Mouse (Mus musculus) embryonic facial prominence, embryonic 10.5 days (tissue): ENCODE results near the gene Gm28035. TPM values are rescaled to one million over a fixed set of nuclear protein-coding genes. Genes with fewer than 3 reads are reported as not detected.

Experiments
- DNase-seq: peaks from one replicate; pipeline ENCODE4 v3.0.0-alpha.2; 2017; ENCODE audit warnings: low spot score
- H3K27ac ChIP-seq: fragments of 300-500 bp; sonication (generic); replicated peaks from 2 replicates; pipeline ENCODE4 v1.5.1; 2016; ENCODE audit warnings: mild to moderate bottlenecking
- H3K27me3 ChIP-seq: fragments of 300-500 bp; sonication (generic); replicated peaks from 2 replicates; pipeline ENCODE4 v1.6.1; 2016; ENCODE audit warnings: low read depth, mild to moderate bottlenecking; ENCODE audit not compliant: poor library complexity, severe bottlenecking
- H3K36me3 ChIP-seq: fragments of 300-500 bp; sonication (generic); replicated peaks from 2 replicates; pipeline ENCODE4 v1.6.1; 2016; ENCODE audit warnings: mild to moderate bottlenecking, moderate library complexity
- H3K4me1 ChIP-seq: fragments of 300-500 bp; sonication (generic); 2 replicates; pipeline ENCODE4 v1.6.1; 2016
- H3K4me3 ChIP-seq: fragments of 300-500 bp; sonication (generic); 2 replicates; pipeline ENCODE4 v1.5.1; 2016; ENCODE audit warnings: mild to moderate bottlenecking, moderate library complexity
- H3K9me3 ChIP-seq: fragments of 300-500 bp; sonication (generic); 2 replicates; pipeline ENCODE4 v1.6.1; 2016; ENCODE audit warnings: mild to moderate bottlenecking
- WGBS: fragments of 180-500 bp; shearing (Covaris S2); methylation state at CpG from one replicate; pipeline ENCODE4 v1.1.7; 2016; 5-methylcytosine and 5-hydroxymethylcytosine counted together
- polyA plus RNA-seq: library from polyadenylated mRNA; unstranded; fragments of >200 nt; fragmentation: Nextera tagmentation; extraction: Ambion mirVana; gene quantifications from 2 replicates; pipeline ENCODE4 v1.2.1, GENCODE M21; 2016

Gm28035 gene
- polyA plus RNA-seq: 0.05 and 0.09 TPM in 2 replicates

DNA sequence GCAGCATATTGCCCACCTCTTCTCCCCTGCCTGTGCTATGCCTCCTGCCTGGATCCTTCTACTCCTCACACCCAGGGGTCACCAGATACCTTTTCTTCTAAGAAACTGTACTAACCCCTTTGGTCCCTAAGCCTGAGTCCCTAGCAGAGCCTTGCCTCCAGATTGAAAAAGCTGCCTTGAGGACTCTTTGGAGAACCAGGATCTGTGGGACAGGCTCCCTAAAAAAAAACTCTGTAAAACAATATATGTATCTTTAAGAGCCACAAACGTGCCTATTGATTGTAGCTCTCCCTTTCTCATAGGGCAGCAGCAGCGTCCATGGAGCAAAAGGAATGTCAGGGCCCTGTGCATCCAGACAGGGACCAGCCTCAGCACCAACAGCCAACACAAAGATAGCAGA is at the start of gene Gm28035:
TSS of gene Gm28035 (plus strand) at position 301 of the 400 bp plus-strand sequence.
- 77% methylated on average over 2 of the region's 2 CpGs for WGBS
- H3K4me3 ChIP-seq: peak within 1 kb of the TSS; percentile 95
- no peaks in the 10 kb centered on the region for H3K9me3 ChIP-seq
- H3K27ac ChIP-seq: no peak within 1 kb of the TSS
- no peak for DNase-seq
- H3K27me3 ChIP-seq: no peaks in the 10 kb centered on the region
- H3K4me1 ChIP-seq: peaks cover 40% of the 10 kb centered on the region
- peaks cover 59% of the 10 kb centered on the region for H3K36me3 ChIP-seq

- Histone ChIP-seq H3K27me3 (no peaks in the 10 kb centered on the region), H3K9me3 (no peaks in the 10 kb centered on the region), H3K36me3 (peaks cover 7% of the 10 kb centered on the region; the same call in 1 of the 2 replicates), H3K4me1 (0 out of 2 replicates have a peak, but pooled peaks cover 3% of the 10 kb centered on the region), H3K27ac (no peak overlapping the region), H3K4me3 (no peak overlapping the region)
- DNase-seq: no peak
- WGBS: 88% methylated on average over 12 of the region's 12 CpGs
These were observed 48.4 kb upstream of the Gm28035 start for GRCm38 (mm10) chr2:30191790-30192580.

DNA sequence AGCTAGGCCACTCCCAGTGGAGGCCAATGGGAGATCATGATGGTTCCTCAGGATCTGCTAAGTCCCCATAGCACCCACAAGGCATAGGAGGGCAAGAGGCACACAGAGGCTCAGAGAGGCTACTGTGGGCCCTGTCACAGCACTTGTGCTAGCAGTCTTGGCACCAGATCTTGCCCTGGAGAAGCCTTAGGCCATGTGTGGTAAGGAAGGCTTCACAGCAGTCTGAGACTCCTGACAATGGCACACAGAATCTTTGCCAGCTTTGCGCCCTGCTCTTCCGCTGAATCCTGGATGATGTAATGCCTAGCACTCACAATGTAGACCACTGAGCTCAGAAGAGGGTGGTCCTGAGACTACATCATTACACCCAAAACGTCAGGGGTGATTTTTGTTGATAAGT is 45.7 kb upstream of the Gm28035 start:
- WGBS: 87% methylated on average over 3 of the region's 3 CpGs
- H3K27ac ChIP-seq: no peak overlapping the region

DNA sequence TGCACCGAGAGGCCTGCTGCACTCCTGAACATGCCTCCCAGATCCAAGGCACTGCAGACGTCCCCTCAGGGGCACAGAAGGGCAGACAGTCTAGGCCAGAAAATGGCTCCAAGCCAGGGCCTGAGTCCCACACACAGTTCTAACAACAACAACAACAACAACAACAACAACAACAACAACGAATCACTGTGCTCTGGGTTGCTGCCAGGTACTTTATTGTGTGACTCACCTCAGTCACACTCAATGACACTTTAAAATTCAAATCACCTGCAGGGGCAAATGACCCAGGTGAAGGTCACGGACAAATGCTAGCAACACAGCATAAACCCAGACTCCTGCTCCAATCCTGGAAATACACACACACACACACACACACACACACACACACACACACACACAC is 42.3 kb upstream of the Gm28035 start:
- Histone ChIP-seq H3K4me3 (no peak overlapping the region), H3K9me3 (no peaks in the 10 kb centered on the region), H3K4me1 (0 out of 2 replicates have a peak, but pooled peaks cover 3% of the 10 kb centered on the region), H3K27me3 (no peaks in the 10 kb centered on the region), H3K36me3 (no peaks in the 10 kb centered on the region), H3K27ac (no peak overlapping the region)
- no peak for DNase-seq
- WGBS: 65% methylated on average over 4 of the region's 4 CpGs

More for the DNA sequence above, 45.7 kb upstream of the Gm28035 start:
- H3K9me3 ChIP-seq: no peaks in the 10 kb centered on the region
- H3K4me1 ChIP-seq: 0 out of 2 replicates have a peak, but pooled peaks cover 3% of the 10 kb centered on the region
- no peak overlapping the region for H3K4me3 ChIP-seq
- no peak for DNase-seq
- H3K27me3 ChIP-seq: no peaks in the 10 kb centered on the region
- peaks cover 7% of the 10 kb centered on the region; the same call in 1 of the 2 replicates for H3K36me3 ChIP-seq

DNA sequence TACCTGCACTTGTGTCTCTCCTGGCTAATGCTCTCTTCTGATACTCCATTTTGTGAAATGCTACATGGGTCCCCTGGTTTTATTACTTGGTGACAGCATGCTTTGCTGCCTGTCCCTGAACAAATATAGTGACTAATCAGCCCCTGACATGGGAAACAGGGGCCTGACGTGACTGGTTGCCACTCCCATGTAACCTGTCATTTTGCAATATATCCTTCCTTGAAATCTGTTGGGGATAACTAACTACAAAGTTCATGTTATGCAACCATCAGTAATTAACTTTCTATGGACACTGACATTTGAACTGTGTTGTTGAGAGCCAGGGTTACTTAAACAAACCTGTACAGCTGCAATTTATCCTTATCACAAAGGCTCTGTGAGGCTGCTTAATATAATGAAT is 40.4 kb upstream of the Gm28035 start:
- Histone ChIP-seq H3K36me3 (no peaks in the 10 kb centered on the region), H3K4me3 (no peak overlapping the region), H3K9me3 (no peaks in the 10 kb centered on the region), H3K4me1 (peaks cover 6% of the 10 kb centered on the region), H3K27ac (no peak overlapping the region), H3K27me3 (no peaks in the 10 kb centered on the region)
- WGBS: 74% methylated on average over 1 of the region's 1 CpGs
- DNase-seq: no peak

DNA sequence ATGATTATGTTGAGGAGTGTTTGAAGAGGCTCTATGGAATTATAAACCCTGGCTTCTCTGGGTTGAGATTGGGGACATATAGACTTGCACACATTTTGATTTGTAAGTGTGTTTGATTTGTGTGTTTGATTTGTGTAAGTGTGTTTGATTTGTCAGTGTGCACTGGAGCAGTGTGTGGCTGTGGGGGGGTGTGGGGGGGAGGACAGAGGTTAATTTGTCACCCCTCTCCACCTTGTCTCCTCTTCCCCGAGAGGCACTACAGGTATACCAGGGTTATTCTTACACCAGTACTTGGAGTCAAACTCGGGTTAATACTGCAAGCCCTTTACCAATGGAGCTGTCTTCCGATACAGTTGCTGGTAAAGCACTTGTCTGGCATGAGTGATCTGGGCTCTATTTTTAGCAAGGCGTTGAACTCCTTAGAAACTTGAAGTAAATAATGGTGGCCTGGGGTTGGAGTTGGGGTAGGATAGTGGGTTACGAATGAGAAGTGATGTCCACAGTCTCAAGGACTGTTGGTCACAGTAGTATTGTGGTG is 39.9 kb upstream of the Gm28035 start:
- 86% methylated on average over 5 of the region's 5 CpGs for WGBS
- H3K4me1 ChIP-seq: peaks cover 6% of the 10 kb centered on the region

GRCm38 (mm10) chr2:30203439-30203838 is 36.9 kb upstream of the Gm28035 start:
- Histone ChIP-seq H3K27me3 (no peaks in the 10 kb centered on the region), H3K36me3 (no peaks in the 10 kb centered on the region), H3K4me3 (no peak overlapping the region), H3K9me3 (no peaks in the 10 kb centered on the region), H3K27ac (no peak overlapping the region), H3K4me1 (peaks cover 19% of the 10 kb centered on the region)
- WGBS: 80% methylated on average over 7 of the region's 7 CpGs
- peak; percentile 36 for DNase-seq

More for the DNA sequence above, 39.9 kb upstream of the Gm28035 start:
- no peak for DNase-seq
- no peaks in the 10 kb centered on the region for H3K9me3 ChIP-seq
- H3K4me3 ChIP-seq: no peak overlapping the region
- no peaks in the 10 kb centered on the region for H3K36me3 ChIP-seq
- no peaks in the 10 kb centered on the region for H3K27me3 ChIP-seq
- no peak overlapping the region for H3K27ac ChIP-seq

DNA sequence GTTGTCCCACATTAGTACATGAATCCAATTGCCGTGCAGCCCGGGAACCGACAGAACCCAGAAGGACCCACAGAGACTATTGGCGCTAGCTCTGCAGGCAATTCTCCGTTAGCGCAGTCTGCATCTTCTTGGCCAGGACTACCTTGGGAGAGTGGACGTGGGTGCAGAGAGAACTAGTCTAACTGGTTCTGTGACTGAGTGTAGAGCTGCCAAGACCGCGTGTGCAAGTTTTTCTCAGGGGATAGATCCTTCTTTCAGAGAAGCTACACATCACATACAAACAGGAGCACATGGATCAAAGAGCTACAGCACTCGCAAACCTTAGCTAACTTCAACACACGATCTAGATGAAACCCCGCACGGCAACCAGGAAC is 35.1 kb upstream of the Gm28035 start:
- Histone ChIP-seq H3K4me3 (peak overlapping the region; percentile 81), H3K36me3 (no peaks in the 10 kb centered on the region), H3K9me3 (no peaks in the 10 kb centered on the region), H3K27ac (peak overlapping the region; percentile 77), H3K4me1 (peaks cover 19% of the 10 kb centered on the region), H3K27me3 (no peaks in the 10 kb centered on the region)
- 4% methylated on average over 13 of the region's 13 CpGs for WGBS
- DNase-seq: no peak

DNA sequence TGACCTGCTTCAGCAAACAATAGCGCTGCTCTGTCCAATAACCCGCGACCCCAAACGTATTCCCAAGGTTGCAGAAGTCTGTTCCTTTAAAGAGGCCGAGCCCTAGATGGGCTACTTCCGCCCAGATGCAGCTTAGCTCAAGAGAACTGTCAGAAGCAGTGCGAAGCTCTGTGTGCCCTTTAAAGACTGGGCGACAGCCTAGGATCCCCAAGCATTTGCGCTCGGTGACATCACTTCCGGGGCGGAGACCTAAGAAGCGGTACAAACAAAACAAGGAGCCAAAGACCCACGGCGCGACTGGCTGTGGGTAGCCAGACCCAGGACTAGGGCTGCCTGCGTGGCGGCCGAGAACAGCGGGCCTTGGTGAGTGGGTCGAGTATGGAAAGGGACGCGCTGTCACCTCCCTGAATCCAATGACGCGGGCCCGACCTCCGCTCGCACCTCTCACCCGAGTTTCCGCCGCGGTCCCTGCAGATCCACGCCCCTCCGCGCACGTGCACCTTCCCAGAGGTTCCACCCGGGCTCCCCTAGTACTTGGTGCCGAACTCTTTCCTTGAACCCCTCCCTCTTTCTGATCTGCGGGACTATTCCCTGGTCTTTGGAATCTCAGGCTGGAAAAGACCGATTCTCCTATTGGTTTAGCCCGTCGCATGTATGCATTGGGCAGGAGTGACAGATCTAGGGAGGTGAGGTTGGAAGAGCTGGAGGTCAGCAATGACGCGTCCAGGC is 34.6 kb upstream of the Gm28035 start, which contains the start of gene Kyat1:
TSS of gene Kyat1 (minus strand) at position 219 of the 729 bp plus-strand sequence.
- DNase-seq: peak; percentile 91
- Histone ChIP-seq H3K4me1 (peaks cover 19% of the 10 kb centered on the region), H3K9me3 (no peaks in the 10 kb centered on the region), H3K36me3 (no peaks in the 10 kb centered on the region), H3K4me3 (peak within 1 kb of the TSS; percentile 81), H3K27ac (peak within 1 kb of the TSS; percentile 77), H3K27me3 (no peaks in the 10 kb centered on the region)
- WGBS: under 1% methylated on average over 44 of the region's 44 CpGs

DNA sequence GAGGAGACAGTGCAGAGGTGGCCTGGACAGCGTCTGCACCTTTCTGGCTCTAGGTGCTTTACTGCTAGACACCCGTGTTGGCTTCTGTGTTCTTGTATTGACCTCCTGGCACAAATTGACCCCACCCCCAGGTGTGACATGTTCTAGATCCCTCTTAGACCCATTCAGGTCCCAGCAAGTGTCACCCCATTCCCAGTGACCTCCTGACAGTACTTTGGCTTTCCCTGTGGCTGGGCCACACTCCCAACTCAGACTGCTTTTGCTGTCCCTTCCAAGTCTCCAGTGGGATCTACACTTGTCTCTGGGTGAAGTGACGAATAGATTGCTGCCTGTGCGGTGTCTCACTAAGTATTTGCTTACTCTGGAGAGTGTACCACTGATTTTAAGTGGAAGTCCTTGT is 33.0 kb upstream of the Gm28035 start:
- 83% methylated on average over 4 of the region's 4 CpGs for WGBS
- DNase-seq: no peak
- no peak overlapping the region for H3K4me3 ChIP-seq
- no peaks in the 10 kb centered on the region for H3K27me3 ChIP-seq
- H3K36me3 ChIP-seq: no peaks in the 10 kb centered on the region
- peaks cover 19% of the 10 kb centered on the region for H3K4me1 ChIP-seq
- H3K27ac ChIP-seq: no peak overlapping the region
- no peaks in the 10 kb centered on the region for H3K9me3 ChIP-seq

DNA sequence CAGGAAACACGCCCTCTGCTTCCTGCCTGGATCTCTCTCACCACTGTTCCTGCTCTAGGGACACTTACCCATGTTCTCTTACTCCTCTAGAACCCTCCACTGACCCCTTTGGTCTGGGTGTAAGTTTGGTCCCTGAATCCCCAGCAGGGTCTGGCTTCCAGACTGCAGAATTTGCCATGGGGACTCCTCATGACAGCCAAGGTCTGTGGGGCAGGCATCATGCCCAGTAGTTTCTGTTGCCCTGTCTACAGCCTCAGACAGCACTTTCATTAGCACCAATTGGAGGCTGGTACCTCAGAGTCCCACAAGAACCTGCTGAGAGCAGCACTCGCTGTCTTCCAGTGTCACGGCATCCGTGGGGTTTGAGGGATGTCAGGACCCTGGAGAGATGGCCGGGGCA is 32.5 kb upstream of the Gm28035 start:
- no peak for DNase-seq
- Histone ChIP-seq H3K9me3 (no peaks in the 10 kb centered on the region), H3K27me3 (no peaks in the 10 kb centered on the region), H3K4me3 (no peak overlapping the region), H3K4me1 (peaks cover 19% of the 10 kb centered on the region), H3K27ac (no peak overlapping the region), H3K36me3 (no peaks in the 10 kb centered on the region)
- WGBS: 69% methylated on average over 5 of the region's 5 CpGs

DNA sequence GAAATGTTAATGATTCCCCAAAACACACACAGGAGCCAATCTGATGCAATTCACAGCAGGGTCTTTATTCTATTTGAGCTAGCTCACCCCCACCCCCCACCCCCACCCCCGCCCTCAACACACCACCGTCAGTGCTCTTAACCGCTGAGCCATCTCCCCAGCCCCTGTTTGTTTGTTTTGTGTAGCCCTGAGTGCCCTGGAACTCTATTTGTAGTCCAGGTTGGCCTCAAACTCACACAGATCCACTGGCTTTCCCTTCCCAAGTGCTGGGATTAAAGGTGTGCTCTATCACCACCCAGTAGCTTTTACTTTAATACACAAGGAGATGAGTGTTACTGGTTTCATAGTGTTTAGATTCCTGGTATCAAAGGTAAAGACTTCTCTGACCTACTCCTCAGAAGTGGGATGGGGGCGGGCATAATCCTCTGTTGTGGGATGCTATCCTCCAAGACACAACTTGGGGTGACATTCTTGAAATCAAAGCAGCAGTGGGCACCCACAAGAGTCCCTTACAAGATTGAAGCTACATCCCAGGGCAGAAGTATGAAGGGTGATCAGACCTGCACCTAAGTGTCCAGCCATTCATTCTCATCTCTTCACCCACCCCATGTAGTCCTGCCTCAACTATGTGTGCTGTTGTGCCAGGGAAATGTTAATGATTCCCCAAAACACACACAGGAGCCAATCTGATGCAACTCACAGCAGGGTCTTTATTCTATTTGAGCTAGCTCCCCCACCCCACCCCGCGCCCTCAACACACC is 28.8 kb upstream of the Gm28035 start:
- H3K4me3 ChIP-seq: no peak overlapping the region
- H3K4me1 ChIP-seq: peaks cover 9% of the 10 kb centered on the region
- no peaks in the 10 kb centered on the region for H3K27me3 ChIP-seq
- no peak overlapping the region for H3K27ac ChIP-seq
- WGBS: 67% methylated on average over 6 of the region's 6 CpGs
- H3K9me3 ChIP-seq: no peaks in the 10 kb centered on the region
- no peak for DNase-seq
- H3K36me3 ChIP-seq: no peaks in the 10 kb centered on the region
